ENCODE assay signal across 8 mouse cellular contexts in the genomic region with DNA sequence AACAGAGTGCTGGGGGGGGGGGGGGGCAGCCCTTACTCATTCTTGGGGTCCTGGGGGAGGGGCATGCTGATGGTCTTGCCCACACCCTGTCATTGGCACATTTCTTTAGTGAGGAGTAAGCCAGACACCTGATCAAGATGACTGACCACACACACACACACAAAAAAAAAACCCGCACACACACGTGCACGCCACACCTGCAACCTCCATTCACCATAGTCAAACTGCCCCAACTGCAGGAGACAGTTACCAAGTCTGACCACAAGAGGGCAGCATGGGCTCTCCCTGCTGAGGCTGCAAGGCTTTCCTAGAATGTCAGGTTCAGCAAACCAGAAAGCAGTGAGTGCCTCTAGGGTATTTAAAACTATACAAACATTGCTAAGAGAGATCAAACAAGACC.
DNase-seq lines count a peak whose midpoint lies in the region.

No protein-coding gene starts in this region.

- DNase-seq in 3T3-L1 (ENCODE audit: low read depth, low spot score): peak; percentile 94
- DNase-seq in MN1 (ENCODE audit: low spot score): peak; percentile 94
- DNase-seq in cerebellum, adult 18-20 months: peak; percentile 81 to 84
- DNase-seq in frontal cortex, postnatal 14 days (ENCODE audit: low spot score in 2 of 2): peak; percentile 56 to 80
- peak; percentile 85 to 87 for DNase-seq in kidney, postnatal 36 days
- DNase-seq in lung, adult 18-20 months: peak; percentile 68 to 78
- peak; percentile 91 for DNase-seq in retina, embryonic 14.5 days (ENCODE audit: low spot score)
- peak; percentile 79 for DNase-seq in thymus, postnatal 25 days

Comparison
In these comparisons a context has a peak if more than half of its experiments do, and no peak if none do; other contexts are left out.
1. Peak in every context shown above with its lines: DNase-seq.